Mouse (Mus musculus) layer of hippocampus, adult 8-10 months (tissue): Measurements from ENCODE around the gene Dnajb2. TPM values are rescaled to one million over a fixed set of nuclear protein-coding genes. Genes with fewer than 3 reads are reported as not detected.

Experiments used
- DNase-seq, 2 experiments: peaks; one replicate each; pipeline ENCODE4 v3.0.0; 2022; ENCODE audit warnings: low spot score in 2 of 2
- microRNA-seq, 2 experiments: library from miRNA; unstranded; fragments of <30 nt; microRNA quantifications; one replicate each; pipeline ENCODE4 v1.2.0; 2022
- total RNA-seq, 4 experiments: library from RNA; stranded (reverse); gene quantifications; 2 replicates each; pipeline ENCODE4 v1.2.4; 2022

Gene Dnajb2
- total RNA-seq, 4 experiments from 2014 or later, result 83.1 to 108 (median 93.1) TPM

- no peak for DNase-seq
Observed at GRCm38 (mm10) chr1:75292476-75293330, 56.5 kb downstream of the Dnajb2 start.

DNA sequence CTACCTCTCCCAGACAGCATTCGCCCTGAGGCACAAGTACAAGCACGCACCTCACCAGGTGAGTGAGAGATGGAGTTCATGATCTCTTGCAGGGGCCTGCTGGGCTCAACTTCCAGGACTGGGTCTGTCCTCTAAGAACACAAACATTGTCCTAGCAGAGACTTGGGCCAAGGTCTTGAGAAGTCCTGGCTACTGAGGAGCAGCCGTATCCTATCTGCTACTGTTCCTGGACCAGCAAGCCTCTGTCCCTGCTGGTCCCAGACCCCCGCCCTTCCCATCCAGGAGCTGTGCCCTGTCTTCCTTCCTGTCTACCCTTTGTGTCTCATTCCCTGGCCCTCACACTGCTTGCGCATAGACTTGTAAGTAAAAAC lies 57.1 kb downstream of the Dnajb2 start:
- no peak for DNase-seq

- DNase-seq, result no peak
Observed at GRCm38 (mm10) chr1:75294294-75294693, 58.1 kb downstream of the Dnajb2 start.

Small RNAs within 50 kb of the gene (microRNA-seq; reads per million reads assigned to microRNA genes)
- 0 reads per million in 2 experiments for gene Gm27943

Other genes starting within 250 kb of the Dnajb2 start
- 1 to 10 TPM; 1.7 to 2.7 (median 2.1) TPM for gene Nhej1, start 111.2 kb upstream of the Dnajb2 start, total RNA-seq
- gene Slc23a3, start 102.5 kb upstream of the Dnajb2 start, total RNA-seq, result under 1 TPM in 3 of 4 experiments, not detected in 1; 0.22 to 0.45 (median 0.35) TPM
- 10 to 100 TPM; 33.6 to 36.1 (median 35.3) TPM for gene Cnppd1, start 93.7 kb upstream of the Dnajb2 start, total RNA-seq
- 100 to 1,000 TPM; 167 to 182 (median 171) TPM for gene Retreg2, start 93.6 kb upstream of the Dnajb2 start, total RNA-seq
- 10 to 100 TPM; 26.5 to 37.4 (median 32.4) TPM for gene Zfand2b, start 67.8 kb upstream of the Dnajb2 start, total RNA-seq
- 10 to 100 TPM; 23.6 to 32.0 (median 26.2) TPM for gene Abcb6, start 56.0 kb upstream of the Dnajb2 start, total RNA-seq
- gene Ankzf1, start 44.3 kb upstream of the Dnajb2 start, total RNA-seq, result 10 to 100 TPM; 25.5 to 38.5 (median 31.3) TPM
- 100 to 1,000 TPM in 2 of 4 experiments, 10 to 100 TPM in 2; 97.6 to 119 (median 105) TPM for gene Atg9a, start 44.2 kb upstream of the Dnajb2 start, total RNA-seq
- gene Glb1l, start 25.6 kb upstream of the Dnajb2 start, total RNA-seq, result 10 to 100 TPM; 14.1 to 22.4 (median 18.5) TPM
- 10 to 100 TPM; 78.7 to 88.5 (median 84.5) TPM for gene Stk16, start 25.6 kb upstream of the Dnajb2 start, total RNA-seq
- gene Tuba4a, start 16.5 kb upstream of the Dnajb2 start, total RNA-seq, result 100 to 1,000 TPM; 488 to 539 (median 494) TPM
- gene A630095N17Rik, start 4.3 kb upstream of the Dnajb2 start, total RNA-seq, result not detected
- gene Ptprn, start 28.1 kb downstream of the Dnajb2 start, total RNA-seq, result 100 to 1,000 TPM; 360 to 457 (median 395) TPM
- gene Resp18, start 42.0 kb downstream of the Dnajb2 start, total RNA-seq, result 100 to 1,000 TPM; 102 to 169 (median 125) TPM
- gene Dnpep, start 81.6 kb downstream of the Dnajb2 start, total RNA-seq, result 10 to 100 TPM; 41.2 to 49.8 (median 45.4) TPM
- 1 to 10 TPM in 3 of 4 experiments, under 1 TPM in 1; 0.60 to 1.9 (median 1.5) TPM for gene Des, start 123.9 kb downstream of the Dnajb2 start, total RNA-seq
- gene Speg, start 138.9 kb downstream of the Dnajb2 start, total RNA-seq, result 100 to 1,000 TPM; 168 to 185 (median 182) TPM
- 10 to 100 TPM; 58.3 to 77.2 (median 72.7) TPM for gene Gmppa, start 199.5 kb downstream of the Dnajb2 start, total RNA-seq
- gene Asic4, start 214.0 kb downstream of the Dnajb2 start, total RNA-seq, result 1 to 10 TPM; 5.8 to 6.6 (median 6.0) TPM
- 10 to 100 TPM; 71.4 to 79.7 (median 77.2) TPM for gene Chpf, start 242.9 kb downstream of the Dnajb2 start, total RNA-seq
- 10 to 100 TPM; 49.1 to 64.8 (median 55.6) TPM for gene Tmem198, start 243.1 kb downstream of the Dnajb2 start, total RNA-seq